15 mouse cellular contexts compared by ENCODE assay signal in genomic region chr7:82082883-82083282, GRCm38 (mm10).
A peak's percentile ranks its signal among the peaks of the same experiment; 100 is the strongest.
DNase-seq lines count a peak whose midpoint lies in the region; ATAC-seq and TF ChIP-seq lines count a peak whose summit lies in the region.
"Had no signal": no experiment of that assay in that cellular context is flagged by ENCODE, and none has a peak within 500 bp of the region (broad histone marks: within the 10 kb centered on the region; RNA-seq: fewer than 3 reads in every experiment).

No protein-coding gene starts in this region.

- H3K4me2 ChIP-seq in heart, embryonic 15.5 days: no peak overlapping the region
- no peak overlapping the region for H3K4me2 ChIP-seq in midbrain, embryonic 14.5 days (ENCODE audit: low read length)
- H3K4me2 ChIP-seq in midbrain, embryonic 15.5 days: no peak overlapping the region
- no peak overlapping the region for H3K4me2 ChIP-seq in midbrain, postnatal 0 days (ENCODE audit: low read depth, low read length, poor library complexity, severe bottlenecking)
- H3K4me2 ChIP-seq: embryonic facial prominence, embryonic 13.5 days; hindbrain, embryonic 15.5 days had no signal

- no peak overlapping the region for H3K4me3 ChIP-seq in heart, embryonic 15.5 days
- no peak overlapping the region for H3K4me3 ChIP-seq in midbrain, embryonic 14.5 days (replicated peaks; ENCODE audit: low read depth, low read length)
- H3K4me3 ChIP-seq in midbrain, embryonic 15.5 days: no peak overlapping the region
- no peak overlapping the region for H3K4me3 ChIP-seq in midbrain, postnatal 0 days (ENCODE audit: low read depth, low read length)
- H3K4me3 ChIP-seq: embryonic facial prominence, embryonic 13.5 days; heart, embryonic 10.5 days; hindbrain, embryonic 15.5 days; myocyte had no signal

- no peak for TF ChIP-seq CTCF in midbrain, postnatal 0 days (IDR thresholded peaks at IDR 0.05)

- H3K9me3 ChIP-seq in heart, embryonic 15.5 days (replicated peaks): no peaks in the 10 kb centered on the region
- no peaks in the 10 kb centered on the region for H3K9me3 ChIP-seq in midbrain, embryonic 14.5 days (ENCODE audit: control insufficient read depth, low read length)
- H3K9me3 ChIP-seq in midbrain, embryonic 15.5 days: no peaks in the 10 kb centered on the region
- H3K9me3 ChIP-seq in midbrain, postnatal 0 days (ENCODE audit: low read length): no peaks in the 10 kb centered on the region
- H3K9me3 ChIP-seq: embryonic facial prominence, embryonic 13.5 days; heart, embryonic 10.5 days; hindbrain, embryonic 15.5 days had no signal

- no peaks in the 10 kb centered on the region for H3K27me3 ChIP-seq in heart, embryonic 15.5 days
- no peaks in the 10 kb centered on the region for H3K27me3 ChIP-seq in midbrain, embryonic 14.5 days (ENCODE audit: control insufficient read depth, insufficient read depth, low read length)
- H3K27me3 ChIP-seq in midbrain, embryonic 15.5 days (replicated peaks): no peaks in the 10 kb centered on the region
- no peaks in the 10 kb centered on the region for H3K27me3 ChIP-seq in midbrain, postnatal 0 days (ENCODE audit: insufficient read depth, low read length)
- H3K27me3 ChIP-seq: embryonic facial prominence, embryonic 13.5 days; hindbrain, embryonic 15.5 days had no signal

- no peak overlapping the region for H3K27ac ChIP-seq in heart, embryonic 15.5 days
- no peak overlapping the region for H3K27ac ChIP-seq in midbrain, embryonic 14.5 days (replicated peaks; ENCODE audit: low read depth, low read length)
- no peak overlapping the region for H3K27ac ChIP-seq in midbrain, embryonic 15.5 days
- no peak overlapping the region for H3K27ac ChIP-seq in midbrain, postnatal 0 days (ENCODE audit: low read depth, low read length)
- H3K27ac ChIP-seq: embryonic facial prominence, embryonic 13.5 days; heart, embryonic 10.5 days; hindbrain, embryonic 15.5 days had no signal

- no peaks in the 10 kb centered on the region for H3K36me3 ChIP-seq in heart, embryonic 15.5 days
- no peaks in the 10 kb centered on the region for H3K36me3 ChIP-seq in midbrain, embryonic 14.5 days (ENCODE audit: control insufficient read depth, insufficient read depth, low read length)
- H3K36me3 ChIP-seq in midbrain, embryonic 15.5 days (replicated peaks): no peaks in the 10 kb centered on the region
- no peaks in the 10 kb centered on the region for H3K36me3 ChIP-seq in midbrain, postnatal 0 days (ENCODE audit: insufficient read depth, low read length)
- H3K36me3 ChIP-seq: embryonic facial prominence, embryonic 13.5 days; heart, embryonic 10.5 days; hindbrain, embryonic 15.5 days had no signal

- no peak overlapping the region for H3K9ac ChIP-seq in heart, embryonic 15.5 days
- no peak overlapping the region for H3K9ac ChIP-seq in midbrain, embryonic 14.5 days (replicated peaks; ENCODE audit: low read length)
- no peak overlapping the region for H3K9ac ChIP-seq in midbrain, embryonic 15.5 days
- H3K9ac ChIP-seq in midbrain, postnatal 0 days (replicated peaks; ENCODE audit: low read length, poor library complexity, severe bottlenecking): no peak overlapping the region
- H3K9ac ChIP-seq: embryonic facial prominence, embryonic 13.5 days; hindbrain, embryonic 15.5 days had no signal

- 15% methylated on average over 6 of the region's 6 CpGs for whole genome bisulfite sequencing in heart, embryonic 15.5 days
- WGBS in midbrain, embryonic 14.5 days: 17% methylated on average over 6 of the region's 6 CpGs
- 16% methylated on average over 6 of the region's 6 CpGs for whole genome bisulfite sequencing in midbrain, embryonic 15.5 days
- 19% methylated on average over 6 of the region's 6 CpGs for WGBS in midbrain, postnatal 0 days

- H3K4me1 ChIP-seq in heart, embryonic 15.5 days (replicated peaks): peaks cover 8% of the 10 kb centered on the region; the same call in 1 of the 2 replicates
- H3K4me1 ChIP-seq in midbrain, embryonic 14.5 days (ENCODE audit: control insufficient read depth, insufficient read depth, low read length): peaks cover 13% of the 10 kb centered on the region
- peaks cover 16% of the 10 kb centered on the region for H3K4me1 ChIP-seq in midbrain, embryonic 15.5 days
- H3K4me1 ChIP-seq in midbrain, postnatal 0 days (ENCODE audit: insufficient read depth, low read length): 0 out of 2 replicates have a peak, but pooled peaks cover 5% of the 10 kb centered on the region
- H3K4me1 ChIP-seq: hindbrain, embryonic 15.5 days had no signal

- ATAC-seq in heart, embryonic 15.5 days (replicated peaks; ENCODE audit: insufficient number of reproducible peaks, insufficient read depth, low FRiP score, low read depth): peak; percentile 31; the same call in 1 of the 2 replicates
- ATAC-seq in midbrain, embryonic 14.5 days (ENCODE audit: low FRiP score, low TSS enrichment): no peak
- ATAC-seq in midbrain, embryonic 15.5 days (replicated peaks): no peak
- ATAC-seq in midbrain, postnatal 0 days (ENCODE audit: low FRiP score): no peak

- peak; percentile 30 to 59 for DNase-seq in cerebellum, postnatal 10 days
- no peak for DNase-seq in cerebellum, adult 9-11 months
- DNase-seq in heart, adult 9 months (ENCODE audit: low spot score in 2 of 2): no peak
- DNase-seq in midbrain, embryonic 14.5 days: peak; percentile 32
- peak; percentile 22 for DNase-seq in midbrain, postnatal 0 days (ENCODE audit: low spot score)
- no peak for DNase-seq in spleen, postnatal 10 days (ENCODE audit: low spot score in 2 of 2)
- DNase-seq: cerebellum, adult 8-10 months; liver; lung, adult 2 months had no signal

Comparison
In these comparisons a context has a peak if more than half of its experiments do, and no peak if none do; other contexts are left out.
1. DNase-seq: peak in cerebellum, postnatal 10 days (2 of 2), midbrain, embryonic 14.5 days (single experiment) and midbrain, postnatal 0 days (single experiment); none in cerebellum, adult 9-11 months (single experiment), heart, adult 9 months (0 of 2) and spleen, postnatal 10 days (0 of 2).